Mouse (Mus musculus) ES-E14 (cell line): ENCODE measurements at regions not wholly inside any gene's neighbourhood (a gene's known extent, or its start where the extent isn't known, plus 50 kb on each side); places are given as distances from the start of the nearest gene placed in this dataset.

ENCODE experiments used
- DNase-seq: peaks from one replicate; pipeline ENCODE4 v3.0.0-alpha.2; 2013; ENCODE audit warnings: low read depth, low spot score
- H3K27ac ChIP-seq: 2 replicates; pipeline ENCODE4 v1.5.1; 2012; ENCODE audit warnings: low read depth, mild to moderate bottlenecking, low read length, moderate library complexity, mixed read lengths; ENCODE audit not compliant: poor library complexity, insufficient read depth, severe bottlenecking
- H3K36me3 ChIP-seq: 2 replicates; pipeline ENCODE4 v1.6.1; 2012; ENCODE audit warnings: mild to moderate bottlenecking, low read length, moderate library complexity, mixed read lengths; ENCODE audit not compliant: control insufficient read depth, poor library complexity, insufficient read depth, severe bottlenecking
- H3K4me1 ChIP-seq, 2 experiments: fragments of 150-350 bp in 1 of 2; sonication (generic) in 1 of 2; 2 replicates each; pipeline ENCODE4 v1.6.1; 2012; ENCODE audit warnings: low read length in 2 of 2, mild to moderate bottlenecking in 1 of 2, mixed read lengths in 1 of 2; ENCODE audit not compliant: control insufficient read depth in 2 of 2, insufficient read depth in 2 of 2, poor library complexity in 1 of 2
- H3K4me3 ChIP-seq, 2 experiments: fragments of 150-350 bp in 1 of 2; sonication (generic) in 1 of 2; 2 replicates each; pipeline ENCODE4 v1.5.1; 2012; ENCODE audit warnings: low read length in 2 of 2, low read depth in 1 of 2, mild to moderate bottlenecking in 1 of 2, mixed read lengths in 1 of 2; ENCODE audit not compliant: insufficient read depth in 1 of 2, poor library complexity in 1 of 2, severe bottlenecking in 1 of 2
- H3K9ac ChIP-seq: 2 replicates; pipeline ENCODE4 v1.6.1; 2012; ENCODE audit warnings: low read depth, mild to moderate bottlenecking, low read length, mixed read lengths; ENCODE audit not compliant: poor library complexity, insufficient read depth, severe bottlenecking
- H3K9me3 ChIP-seq: fragments of 150-350 bp; sonication (generic); 2 replicates; pipeline ENCODE4 v1.6.1; 2012; ENCODE audit warnings: low read depth, mild to moderate bottlenecking, low read length; ENCODE audit not compliant: control insufficient read depth, insufficient read depth
- CHD2 ChIP-seq: IDR thresholded peaks from 2 replicates; pipeline ENCODE4 v1.6.1; 2014; ENCODE audit warnings: mild to moderate bottlenecking, low read depth, low read length, inconsistent platforms
- HCFC1 ChIP-seq: IDR thresholded peaks from 2 replicates; pipeline ENCODE4 v1.6.1; 2012; ENCODE audit warnings: low read length, inconsistent platforms, borderline replicate concordance; ENCODE audit not compliant: insufficient read depth
- MAFK ChIP-seq: IDR thresholded peaks from 2 replicates; pipeline ENCODE4 v1.6.1; 2014; ENCODE audit warnings: mild to moderate bottlenecking, low read depth, low read length, inconsistent platforms; ENCODE audit not compliant: insufficient read depth
- ZC3H11A ChIP-seq: IDR thresholded peaks from 2 replicates; pipeline ENCODE4 v1.6.1; 2012; ENCODE audit warnings: low read depth, mild to moderate bottlenecking, inconsistent platforms, low read length, borderline replicate concordance
- ZNF384 ChIP-seq: IDR thresholded peaks from 2 replicates; pipeline ENCODE4 v1.6.1; 2012; ENCODE audit warnings: low read depth, low read length, inconsistent platforms
- in situ Hi-C, 2 experiments: fragments of 600-800 bp; cut with MboI; formaldehyde crosslinking; loops; one replicate each; pipeline ENCODE4 v1.15.1; 2025; ENCODE audit warnings: low sequenced_read_pairs in 2 of 2, inconsistent platforms in 1 of 2; ENCODE audit not compliant: unreplicated experiment in 2 of 2

- H3K4me1 ChIP-seq: peaks cover 0 to 2% of the 10 kb centered on the region in 2 experiments; a peak in 1 of 4 replicates
- no peak for DNase-seq
- H3K36me3 ChIP-seq: no peaks in the 10 kb centered on the region
- H3K4me3 ChIP-seq: no peak overlapping the region
- no peak overlapping the region for H3K27ac ChIP-seq
- no peak overlapping the region for H3K9ac ChIP-seq
- no peaks in the 10 kb centered on the region for H3K9me3 ChIP-seq
- in situ Hi-C loops: no loop called here
- TF ChIP-seq MAFK: no peak
- TF ChIP-seq ZC3H11A: no peak
- no peak for TF ChIP-seq ZNF384
- no peak for TF ChIP-seq CHD2
- no peak for TF ChIP-seq HCFC1
Observed at GRCm38 (mm10) chr11:20936996-20937395, 106.1 kb upstream of the Lgalsl start.

- in situ Hi-C loops: no loop called here
- TF ChIP-seq MAFK: no peak
- no peak for TF ChIP-seq ZC3H11A
- no peak for TF ChIP-seq ZNF384
- TF ChIP-seq HCFC1: no peak
- TF ChIP-seq CHD2: no peak
- Histone ChIP-seq H3K9ac (no peak overlapping the region), H3K4me3 (no peak overlapping the region), H3K36me3 (no peaks in the 10 kb centered on the region), H3K4me1 (peaks cover 0 to 2% of the 10 kb centered on the region in 2 experiments; a peak in 1 of 4 replicates), H3K27ac (no peak overlapping the region), H3K9me3 (no peaks in the 10 kb centered on the region)
- DNase-seq: no peak
Observed at GRCm38 (mm10) chr11:20937942-20938341, 107.1 kb upstream of the Lgalsl start.

GRCm38 (mm10) chr11:20939644-20940043 lies 108.8 kb upstream of the Lgalsl start:
- no peaks in the 10 kb centered on the region for H3K36me3 ChIP-seq
- TF ChIP-seq ZC3H11A (no peak), MAFK (no peak), ZNF384 (no peak), HCFC1 (no peak), CHD2 (no peak)
- H3K9me3 ChIP-seq: no peaks in the 10 kb centered on the region
- DNase-seq: no peak
- H3K4me3 ChIP-seq: no peak overlapping the region
- no peak overlapping the region for H3K9ac ChIP-seq
- no peak overlapping the region for H3K27ac ChIP-seq
- peaks cover 0 to 2% of the 10 kb centered on the region in 2 experiments; a peak in 1 of 4 replicates for H3K4me1 ChIP-seq
- in situ Hi-C loops: no loop called here

- no peak overlapping the region for H3K4me3 ChIP-seq
- H3K9me3 ChIP-seq: no peaks in the 10 kb centered on the region
- TF ChIP-seq MAFK (no peak), CHD2 (no peak), ZNF384 (no peak), ZC3H11A (no peak), HCFC1 (no peak)
- DNase-seq: no peak
- in situ Hi-C loops: no loop called here
- H3K36me3 ChIP-seq: no peaks in the 10 kb centered on the region
- H3K4me1 ChIP-seq: peaks cover 0 to 2% of the 10 kb centered on the region in 2 experiments; a peak in 1 of 4 replicates
- H3K9ac ChIP-seq: no peak overlapping the region
- no peak overlapping the region for H3K27ac ChIP-seq
Observed at GRCm38 (mm10) chr11:20941546-20941945, 110.7 kb upstream of the Lgalsl start.

GRCm38 (mm10) chr11:20955561-20955960 lies 124.7 kb upstream of the Lgalsl start:
- Histone ChIP-seq H3K4me1 (peaks cover 3 to 16% of the 10 kb centered on the region in 2 experiments; a peak in 3 of 4 replicates), H3K9ac (no peak overlapping the region), H3K36me3 (no peaks in the 10 kb centered on the region), H3K9me3 (no peaks in the 10 kb centered on the region), H3K27ac (no peak overlapping the region), H3K4me3 (no peak overlapping the region)
- in situ Hi-C loops: no loop called here
- TF ChIP-seq ZNF384: no peak
- TF ChIP-seq CHD2: no peak
- TF ChIP-seq HCFC1: no peak
- DNase-seq: no peak
